10 mouse cellular contexts compared by ENCODE assay signal in genomic region chr15:84366574-84366989, GRCm38 (mm10). TPM values are rescaled to one million over a fixed set of nuclear protein-coding genes. Genes with fewer than 3 reads are reported as not detected.
DNase-seq lines count a peak whose midpoint lies in the region; ATAC-seq and TF ChIP-seq lines count a peak whose summit lies in the region.
"Had no signal": no experiment of that assay in that cellular context is flagged by ENCODE, and none has a peak within 500 bp of the region (broad histone marks: within the 10 kb centered on the region; RNA-seq: fewer than 3 reads in every experiment).

No protein-coding gene starts in this region.

- DNase-seq in gastrocnemius, postnatal 25 days = peak; percentile 19
- DNase-seq in gastrocnemius, postnatal 4 days (ENCODE audit: low spot score in 2 of 2) = no peak
- DNase-seq in brain, embryonic 14.5 days (ENCODE audit: low read depth) = peak; percentile 50
- peak; percentile 59 to 63 for DNase-seq in cerebellum, postnatal 36 days
- peak; percentile 42 to 50 for DNase-seq in left cerebral cortex, postnatal 36 days (ENCODE audit: low spot score in 2 of 2)
- no peak for DNase-seq in thymus, postnatal 0 days (ENCODE audit: low spot score)
- DNase-seq in thymus, postnatal 10 days (ENCODE audit: low spot score in 2 of 2) = no peak
- DNase-seq: adrenal gland, postnatal 25 days; kidney, adult 8-10 months had no signal

- TF ChIP-seq POLR2A in brain, embryonic 14.5 days (IDR thresholded peaks at IDR 0.05; ENCODE audit: borderline replicate concordance, extremely low read depth, insufficient read depth, insufficient read length, poor library complexity, severe bottlenecking) = no peak

- ATAC-seq in inflammation-experienced regulatory T-cells, adult 6 months = no peak

- TF ChIP-seq CTCF in brain, embryonic 14.5 days (IDR thresholded peaks at IDR 0.05; ENCODE audit: borderline replicate concordance, extremely low read depth, insufficient read depth, insufficient read length) = no peak

- intact Hi-C loops in left cerebral cortex, postnatal 36 days (cut with DNase I) = no loop called here

RNA-seq across cellular contexts. Expression of gene Parvg, which starts 42.8 kb away (rescaled TPM):
- total RNA-seq in gastrocnemius, postnatal 25 days (2021) = 1 to 10 TPM in 1 of 2 experiments, under 1 TPM in 1; 0.33 to 1.3 TPM
- total RNA-seq in gastrocnemius, postnatal 4 days (2021) = 1 to 10 TPM; 2.8 to 3.8 TPM
- polyA plus RNA-seq in brain, embryonic 14.5 days (2012; rRNA removed) = 1.3 and 1.5 TPM in 2 replicates
- total RNA-seq in left cerebral cortex, postnatal 36 days (2021) = 1 to 10 TPM; 5.6 to 8.6 TPM
- polyA plus RNA-seq in thymus, postnatal 0 days (2015; fragmentation: Nextera tagmentation; extraction: Ambion mirVana) = 130 and 155 TPM in 2 replicates
- polyA plus RNA-seq in inflammation-experienced regulatory T-cells, adult 6 months (2017; shearing (Covaris generic)) = 10 to 100 TPM; 77.7 to 87.6 (median 81.4) TPM

Comparison
In these comparisons a context has a peak if more than half of its experiments do, and no peak if none do; other contexts are left out.
1. DNase-seq: peak in gastrocnemius, postnatal 25 days (single experiment), brain, embryonic 14.5 days (single experiment), cerebellum, postnatal 36 days (2 of 2) and left cerebral cortex, postnatal 36 days (2 of 2); none in gastrocnemius, postnatal 4 days (0 of 2), thymus, postnatal 0 days (single experiment) and thymus, postnatal 10 days (0 of 2).